Mouse (Mus musculus) forebrain, embryonic 15.5 days (tissue): ENCODE data around the gene Zfp574. TPM values are rescaled to one million over a fixed set of nuclear protein-coding genes. Genes with fewer than 3 reads are reported as not detected.

ENCODE experiments used
- ATAC-seq: fragments of 200-750 bp; cut with Nextera tagmentation; replicated peaks from 2 replicates; pipeline ENCODE4 v1.8.0; 2017; ENCODE audit warnings: mild to moderate bottlenecking, moderate TSS enrichment, moderate library complexity
- H3K27ac ChIP-seq: fragments of 300-500 bp; sonication (generic); replicated peaks from 2 replicates; pipeline ENCODE4 v1.5.1; 2015; ENCODE audit warnings: mild to moderate bottlenecking, inconsistent platforms
- H3K27me3 ChIP-seq: fragments of 300-500 bp; sonication (generic); 2 replicates; pipeline ENCODE4 v1.6.1; 2015; ENCODE audit warnings: inconsistent platforms
- H3K36me3 ChIP-seq: fragments of 300-500 bp; sonication (generic); 2 replicates; pipeline ENCODE4 v1.6.1; 2015; ENCODE audit warnings: mild to moderate bottlenecking, inconsistent platforms
- H3K4me1 ChIP-seq: fragments of 300-500 bp; sonication (generic); 2 replicates; pipeline ENCODE4 v1.6.1; 2015; ENCODE audit warnings: inconsistent platforms
- H3K4me2 ChIP-seq: fragments of 300-500 bp; sonication (generic); replicated peaks from 2 replicates; pipeline ENCODE4 v1.6.1; 2015; ENCODE audit warnings: mild to moderate bottlenecking, inconsistent platforms
- H3K4me3 ChIP-seq: fragments of 300-500 bp; sonication (generic); 2 replicates; pipeline ENCODE4 v1.5.1; 2015; ENCODE audit warnings: mild to moderate bottlenecking, inconsistent platforms
- H3K9ac ChIP-seq: fragments of 300-500 bp; sonication (generic); replicated peaks from 2 replicates; pipeline ENCODE4 v1.6.1; 2015; ENCODE audit warnings: mild to moderate bottlenecking, inconsistent platforms
- H3K9me3 ChIP-seq: fragments of 300-500 bp; sonication (generic); 2 replicates; pipeline ENCODE4 v1.6.1; 2016; ENCODE audit warnings: inconsistent platforms
- WGBS: fragments of 180-500 bp; shearing (Covaris S2); methylation state at CpG from one replicate; pipeline ENCODE4 v1.1.7; 2015; ENCODE audit warnings: mixed read lengths; 5-methylcytosine and 5-hydroxymethylcytosine counted together
- polyA plus RNA-seq: library from polyadenylated mRNA; unstranded; fragments of >200 nt; fragmentation: Nextera tagmentation; extraction: Ambion mirVana; gene quantifications from 2 replicates; pipeline ENCODE4 v1.2.1, GENCODE M21; 2015

The Zfp574 gene
- polyA plus RNA-seq, 1 experiment from 2014 or later = 35.8 TPM

DNA sequence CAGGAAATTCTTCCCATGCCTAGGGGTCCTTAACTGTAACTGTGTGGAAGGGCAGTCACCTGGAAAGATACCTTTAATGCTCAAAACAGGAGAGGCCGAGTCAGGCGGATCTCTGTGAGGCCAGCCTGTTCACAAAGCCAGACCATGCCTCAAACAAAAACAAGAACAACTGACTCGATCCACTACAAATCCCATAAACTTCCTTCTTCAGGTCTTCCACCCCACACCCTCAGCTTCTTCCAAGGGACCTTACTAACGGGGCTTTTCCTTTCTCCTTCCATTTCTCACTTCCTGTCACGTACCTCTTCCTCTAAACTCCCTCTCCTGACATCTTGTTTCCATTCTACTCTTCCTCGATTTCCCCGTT, 3.9 kb downstream of the Zfp574 start:
- H3K4me1 ChIP-seq = peaks cover 53% of the 10 kb centered on the region
- no peak for ATAC-seq
- WGBS = 15% methylated on average over 7 of the region's 7 CpGs

DNA sequence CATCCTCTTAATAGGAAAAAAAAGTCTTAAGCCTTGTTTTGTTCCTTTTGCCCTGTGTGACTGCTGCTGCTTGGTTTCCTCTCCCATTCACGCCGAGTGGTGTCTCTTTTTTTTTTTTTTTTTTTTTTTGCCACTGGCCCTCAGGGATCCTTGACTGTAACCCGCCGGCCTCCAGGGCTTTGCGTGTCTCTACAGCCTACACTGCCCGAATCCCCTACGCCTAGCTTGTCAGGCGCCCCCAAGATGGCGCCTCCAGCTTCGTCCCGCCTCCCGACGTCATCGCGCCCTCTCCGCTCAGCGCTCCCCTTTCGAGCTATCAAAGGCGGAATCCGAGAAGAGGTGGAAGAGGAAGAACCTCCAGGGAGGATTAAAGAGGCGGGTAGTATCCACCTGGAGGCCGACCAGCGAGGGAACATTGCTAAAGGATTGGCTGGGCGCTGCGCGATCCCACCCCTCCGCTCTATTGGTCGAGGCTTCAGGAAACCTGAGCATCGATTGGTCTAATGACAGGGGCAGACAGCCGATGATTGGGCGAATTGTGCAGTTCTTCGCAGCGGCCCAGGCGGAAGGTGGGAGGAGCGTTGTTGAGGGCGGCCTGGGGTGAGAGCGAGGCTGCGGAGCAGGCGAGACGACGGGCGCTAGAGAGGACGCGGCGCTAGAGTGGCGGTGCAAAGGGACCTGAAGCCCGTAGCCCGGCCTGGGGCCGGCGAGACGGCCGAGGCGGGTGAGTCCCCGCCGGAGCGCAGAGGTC, 4.5 kb downstream of the Zfp574 start:
- WGBS = 0% methylated on average over 56 of the region's 56 CpGs
- Histone ChIP-seq H3K36me3 (peaks cover 25% of the 10 kb centered on the region), H3K9me3 (no peaks in the 10 kb centered on the region), H3K4me2 (peak overlapping the region; percentile 71), H3K9ac (peak overlapping the region; percentile 83), H3K27ac (peak overlapping the region; percentile 97), H3K4me1 (peaks cover 50% of the 10 kb centered on the region), H3K4me3 (peak overlapping the region; percentile 79), H3K27me3 (no peaks in the 10 kb centered on the region)
- peak; percentile 97 for ATAC-seq

More for the DNA sequence above, 3.9 kb downstream of the Zfp574 start:
- Histone ChIP-seq H3K27ac (peak overlapping the region; percentile 97), H3K36me3 (peaks cover 20% of the 10 kb centered on the region), H3K9me3 (no peaks in the 10 kb centered on the region), H3K4me3 (peak overlapping the region; percentile 79), H3K9ac (peak overlapping the region; percentile 69), H3K27me3 (no peaks in the 10 kb centered on the region), H3K4me2 (peak overlapping the region; percentile 71)

DNA sequence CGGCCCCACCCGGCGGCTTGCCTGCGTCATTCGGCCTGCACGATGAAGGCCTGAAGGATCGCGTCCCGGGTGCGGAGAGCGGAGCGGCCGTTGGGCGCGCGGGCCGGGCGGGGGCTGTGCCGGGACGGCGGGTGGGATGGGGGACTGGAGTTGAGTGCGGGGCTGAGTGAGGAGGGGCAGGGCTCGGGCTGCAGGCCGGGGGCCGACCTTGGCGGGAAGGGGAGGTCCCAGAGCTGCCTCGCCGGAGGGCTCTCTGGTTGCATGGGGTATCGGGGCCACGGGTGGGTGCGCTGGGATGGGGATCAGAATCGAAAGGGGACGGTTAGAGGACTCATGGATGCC, 5.0 kb downstream of the Zfp574 start:
- H3K4me2 ChIP-seq = peak overlapping the region; percentile 53
- peaks cover 31% of the 10 kb centered on the region for H3K36me3 ChIP-seq
- peak; percentile 44 for ATAC-seq
- no peaks in the 10 kb centered on the region for H3K9me3 ChIP-seq
- peak overlapping the region; percentile 97 for H3K27ac ChIP-seq
- H3K4me3 ChIP-seq = peak overlapping the region; percentile 79
- H3K27me3 ChIP-seq = no peaks in the 10 kb centered on the region
- H3K9ac ChIP-seq = peak overlapping the region; percentile 83
- H3K4me1 ChIP-seq = peaks cover 50% of the 10 kb centered on the region
- WGBS = under 1% methylated on average over 32 of the region's 33 CpGs

- no peak for ATAC-seq
- H3K36me3 ChIP-seq = peaks cover 53% of the 10 kb centered on the region
- no peak overlapping the region for H3K4me3 ChIP-seq
- WGBS = 84% methylated on average over 12 of the region's 12 CpGs
- H3K9me3 ChIP-seq = no peaks in the 10 kb centered on the region
- no peak overlapping the region for H3K9ac ChIP-seq
- no peaks in the 10 kb centered on the region for H3K27me3 ChIP-seq
- H3K27ac ChIP-seq = no peak overlapping the region
- H3K4me2 ChIP-seq = no peak overlapping the region
- peaks cover 34% of the 10 kb centered on the region for H3K4me1 ChIP-seq
Measured at GRCm38 (mm10) chr7:25079496-25080026, 7.2 kb downstream of the Zfp574 start.

DNA sequence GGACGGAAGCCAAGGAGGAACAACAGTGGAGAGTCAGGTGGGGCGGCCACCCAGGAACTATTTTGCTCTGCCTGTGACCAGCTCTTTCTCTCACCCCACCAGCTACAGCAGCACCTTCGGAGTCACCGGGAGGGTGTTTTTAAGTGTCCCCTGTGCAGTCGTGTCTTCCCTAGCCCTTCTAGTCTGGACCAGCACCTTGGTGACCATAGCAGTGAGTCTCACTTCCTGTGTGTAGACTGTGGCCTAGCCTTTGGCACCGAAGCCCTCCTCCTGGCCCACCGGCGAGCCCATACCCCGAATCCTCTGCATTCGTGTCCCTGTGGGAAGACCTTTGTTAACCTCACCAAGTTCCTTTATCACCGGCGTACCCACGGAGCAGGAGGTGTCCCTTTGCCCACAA, 8.1 kb downstream of the Zfp574 start:
- no peak overlapping the region for H3K4me2 ChIP-seq
- H3K9me3 ChIP-seq = no peaks in the 10 kb centered on the region
- WGBS = 95% methylated on average over 13 of the region's 13 CpGs
- no peak overlapping the region for H3K27ac ChIP-seq
- peaks cover 61% of the 10 kb centered on the region for H3K36me3 ChIP-seq
- H3K4me3 ChIP-seq = no peak overlapping the region
- ATAC-seq = no peak
- H3K27me3 ChIP-seq = no peaks in the 10 kb centered on the region
- H3K4me1 ChIP-seq = peaks cover 30% of the 10 kb centered on the region
- no peak overlapping the region for H3K9ac ChIP-seq

DNA sequence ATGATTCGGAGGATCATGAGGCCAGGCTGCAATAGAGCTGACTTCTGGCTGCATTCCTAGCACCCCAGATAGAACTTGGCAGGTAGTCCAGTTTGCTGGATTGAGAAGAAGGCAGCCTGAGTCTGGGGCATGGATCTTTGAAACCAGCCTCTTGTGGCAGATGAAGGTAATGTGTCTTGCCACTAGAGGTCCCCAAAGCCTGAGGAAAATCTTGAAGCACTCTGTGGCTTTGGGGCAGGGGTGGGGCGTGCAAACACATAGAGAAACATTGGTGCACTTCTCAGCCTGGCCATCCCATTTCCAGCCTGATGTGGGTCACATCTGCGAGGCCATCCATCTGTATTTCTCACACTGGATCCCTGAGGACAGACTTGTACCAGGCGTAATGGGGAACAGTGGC, 10.1 kb downstream of the Zfp574 start:
- WGBS = 82% methylated on average over 4 of the region's 4 CpGs
- no peaks in the 10 kb centered on the region for H3K27me3 ChIP-seq
- peaks cover 65% of the 10 kb centered on the region for H3K36me3 ChIP-seq
- H3K4me1 ChIP-seq = peaks cover 19% of the 10 kb centered on the region
- H3K9ac ChIP-seq = no peak overlapping the region
- no peak overlapping the region for H3K27ac ChIP-seq
- no peak overlapping the region for H3K4me3 ChIP-seq
- no peaks in the 10 kb centered on the region for H3K9me3 ChIP-seq
- ATAC-seq = no peak
- H3K4me2 ChIP-seq = no peak overlapping the region

DNA sequence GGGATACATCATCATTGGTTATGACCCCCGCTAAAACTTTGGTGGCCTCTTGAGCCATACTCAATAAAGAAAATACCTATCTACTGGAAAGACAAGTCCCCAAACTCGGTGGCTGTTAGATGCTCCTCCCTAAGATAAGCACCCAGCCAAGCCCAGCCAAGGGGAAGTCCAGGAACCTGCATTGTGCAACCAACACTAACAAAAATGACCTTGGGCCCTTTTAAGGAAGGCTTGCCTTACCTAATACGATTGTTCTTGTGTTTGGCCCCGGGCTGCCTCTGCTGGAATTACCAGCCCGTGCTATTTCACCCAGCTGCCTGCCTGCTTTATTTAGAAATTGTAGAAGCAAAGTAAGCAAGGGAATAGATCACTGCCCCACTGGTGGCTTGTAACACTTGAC, 12.3 kb downstream of the Zfp574 start:
- Histone ChIP-seq H3K9ac (no peak overlapping the region), H3K27ac (no peak overlapping the region), H3K4me2 (no peak overlapping the region), H3K9me3 (no peaks in the 10 kb centered on the region), H3K36me3 (peaks cover 62% of the 10 kb centered on the region), H3K4me3 (no peak overlapping the region), H3K4me1 (no peaks in the 10 kb centered on the region), H3K27me3 (no peaks in the 10 kb centered on the region)
- WGBS = 89% methylated on average over 5 of the region's 5 CpGs
- no peak for ATAC-seq

DNA sequence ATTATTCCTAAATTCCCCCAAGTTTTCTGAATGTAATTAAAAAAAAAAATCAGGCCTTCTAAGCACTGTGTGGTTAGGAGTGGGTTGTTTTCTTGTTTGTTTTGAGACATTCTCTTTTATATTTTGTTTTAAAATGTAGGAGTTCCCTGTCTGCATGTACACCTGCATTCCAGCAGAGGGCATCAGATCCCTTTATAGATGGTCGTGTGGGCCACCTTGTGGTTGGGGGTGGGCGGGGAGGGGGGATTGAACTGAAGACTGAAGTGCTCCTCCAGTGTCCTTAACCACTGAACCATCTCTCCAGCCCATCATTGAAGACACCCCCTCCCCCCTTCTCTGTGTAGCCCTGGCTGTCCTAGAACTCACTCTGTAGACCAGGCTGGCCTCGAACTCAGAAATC, 14.3 kb downstream of the Zfp574 start:
- H3K36me3 ChIP-seq = peaks cover 41% of the 10 kb centered on the region
- H3K4me1 ChIP-seq = no peaks in the 10 kb centered on the region
- H3K9me3 ChIP-seq = no peaks in the 10 kb centered on the region
- WGBS = 49% methylated on average over 3 of the region's 3 CpGs
- H3K27me3 ChIP-seq = no peaks in the 10 kb centered on the region
- H3K27ac ChIP-seq = no peak overlapping the region
- H3K9ac ChIP-seq = no peak overlapping the region
- ATAC-seq = no peak
- H3K4me3 ChIP-seq = no peak overlapping the region
- no peak overlapping the region for H3K4me2 ChIP-seq

DNA sequence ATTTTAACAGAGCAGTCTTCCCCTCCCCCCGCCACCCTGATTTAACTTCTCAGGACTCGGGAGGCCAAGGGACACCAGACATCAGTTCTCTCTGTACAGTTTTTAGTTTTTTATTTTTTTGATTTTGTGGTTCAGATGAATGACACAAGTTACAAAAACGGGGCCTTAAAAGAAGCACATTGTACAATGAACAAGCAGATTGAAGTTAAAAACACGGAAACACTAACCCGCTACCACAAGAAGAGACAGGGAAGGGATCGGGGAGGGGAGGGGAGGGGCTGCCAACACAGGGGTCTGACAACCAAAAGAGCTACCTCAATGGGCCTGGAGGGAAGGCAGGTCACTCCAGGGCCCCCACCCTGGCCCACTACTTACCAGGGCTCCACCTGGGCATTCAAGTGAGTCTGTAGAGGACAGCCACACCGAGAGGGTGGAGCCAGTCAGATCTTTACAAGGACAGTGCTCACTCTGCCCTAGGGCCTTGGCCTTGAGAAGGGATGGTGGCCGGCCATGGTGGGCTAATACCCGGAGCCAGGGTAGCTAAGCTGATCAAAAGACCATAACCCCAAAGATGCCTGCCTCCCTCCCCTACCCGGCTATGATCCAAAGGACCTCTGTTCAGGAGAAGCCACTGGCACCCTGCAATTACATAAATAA, 15.0 kb downstream of the Zfp574 start:
- H3K36me3 ChIP-seq = peaks cover 34% of the 10 kb centered on the region
- WGBS = 57% methylated on average over 10 of the region's 10 CpGs
- H3K9ac ChIP-seq = no peak overlapping the region
- H3K27me3 ChIP-seq = no peaks in the 10 kb centered on the region
- H3K4me3 ChIP-seq = no peak overlapping the region
- 0 out of 2 replicates have a peak overlapping the region, but pooled peaks have one; percentile 4 for H3K27ac ChIP-seq
- H3K4me2 ChIP-seq = no peak overlapping the region
- no peak for ATAC-seq
- no peaks in the 10 kb centered on the region for H3K4me1 ChIP-seq
- H3K9me3 ChIP-seq = no peaks in the 10 kb centered on the region

GRCm38 (mm10) chr7:25087972-25088371, 15.6 kb downstream of the Zfp574 start:
- Histone ChIP-seq H3K4me3 (no peak overlapping the region), H3K4me1 (no peaks in the 10 kb centered on the region), H3K9ac (no peak overlapping the region), H3K36me3 (peaks cover 32% of the 10 kb centered on the region), H3K27me3 (no peaks in the 10 kb centered on the region), H3K27ac (no peak overlapping the region), H3K9me3 (no peaks in the 10 kb centered on the region), H3K4me2 (no peak overlapping the region)
- whole genome bisulfite sequencing = 62% methylated on average over 5 of the region's 5 CpGs
- ATAC-seq = no peak

DNA sequence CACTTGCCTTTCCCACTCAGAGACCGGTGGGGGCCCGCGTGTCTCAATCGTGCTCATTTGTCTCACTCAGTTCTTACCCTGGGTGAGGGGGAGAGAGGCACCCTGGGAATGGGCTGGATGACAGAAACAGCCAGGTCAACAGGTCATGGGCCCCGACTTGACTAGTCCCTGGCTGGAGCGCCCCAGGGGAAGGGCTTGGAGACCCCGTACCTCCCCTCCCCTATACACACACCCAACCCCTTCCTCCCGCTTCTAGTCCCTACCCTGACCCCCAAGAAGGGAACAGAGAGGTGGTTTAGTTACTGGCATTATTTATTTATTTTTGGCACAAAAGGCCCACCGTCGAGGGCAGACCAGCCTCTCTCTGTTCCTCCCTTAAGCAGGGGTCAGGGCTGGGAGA, 16.2 kb downstream of the Zfp574 start:
- Histone ChIP-seq H3K27me3 (no peaks in the 10 kb centered on the region), H3K4me2 (no peak overlapping the region), H3K9ac (no peak overlapping the region), H3K4me1 (peaks cover 5% of the 10 kb centered on the region), H3K4me3 (no peak overlapping the region), H3K9me3 (no peaks in the 10 kb centered on the region), H3K36me3 (peaks cover 26% of the 10 kb centered on the region), H3K27ac (no peak overlapping the region)
- 0 out of 2 replicates have a peak, but pooled peaks have one; percentile 12 for ATAC-seq
- 17% methylated on average over 10 of the region's 10 CpGs for WGBS

DNA sequence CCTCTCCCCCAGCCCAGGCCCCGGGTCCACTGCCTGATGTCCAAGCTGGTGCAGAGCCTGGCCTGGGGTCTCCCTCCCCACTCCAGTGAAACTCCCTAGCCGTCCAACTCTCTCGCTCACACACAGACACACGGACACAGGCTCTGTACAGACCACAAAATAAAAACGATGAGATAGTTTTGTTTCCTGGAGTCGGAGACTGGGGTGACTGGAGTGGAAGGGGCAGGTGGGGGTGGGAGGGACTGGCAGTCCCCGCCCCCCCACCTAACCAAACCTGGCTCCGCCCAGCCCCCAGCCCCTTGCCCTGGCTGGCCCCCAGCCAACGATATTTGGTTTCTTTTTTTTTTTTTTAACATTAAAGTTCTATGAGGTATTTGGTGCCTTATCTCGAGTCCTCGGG, 16.6 kb downstream of the Zfp574 start:
- peaks cover 5% of the 10 kb centered on the region for H3K4me1 ChIP-seq
- H3K27me3 ChIP-seq = no peaks in the 10 kb centered on the region
- 0 out of 2 replicates have a peak, but pooled peaks have one; percentile 4 for ATAC-seq
- H3K9ac ChIP-seq = no peak overlapping the region
- H3K36me3 ChIP-seq = peaks cover 22% of the 10 kb centered on the region
- H3K4me3 ChIP-seq = no peak overlapping the region
- H3K27ac ChIP-seq = no peak overlapping the region
- WGBS = 28% methylated on average over 11 of the region's 11 CpGs
- no peak overlapping the region for H3K4me2 ChIP-seq
- H3K9me3 ChIP-seq = no peaks in the 10 kb centered on the region
